Mouse (Mus musculus): Measurements from ENCODE around the gene Nr4a1. TPM values are rescaled to one million over a fixed set of nuclear protein-coding genes. Genes with fewer than 3 reads are reported as not detected.

Nr4a1 gene
- polyA plus RNA-seq, 1 experiment from 2014 or later, result 9.5 TPM

- Histone ChIP-seq H3K27ac (no peak overlapping the region), H3K9me3 (no peaks in the 10 kb centered on the region), H3K27me3 (no peaks in the 10 kb centered on the region), H3K9ac (no peak overlapping the region), H3K4me1 (peaks cover 9% of the 10 kb centered on the region; the same call in 1 of the 2 replicates), H3K4me2 (no peak overlapping the region), H3K36me3 (no peaks in the 10 kb centered on the region), H3K4me3 (no peak overlapping the region)
- WGBS, result 96% methylated on average over 4 of the region's 4 CpGs
- no peak for ATAC-seq (ENCODE audit: insufficient number of reproducible peaks, insufficient read depth, low FRiP score, low TSS enrichment, low read depth)
Measured at GRCm38 (mm10) chr15:101306459-101306858, 52.4 kb downstream of the Nr4a1 start.

DNA sequence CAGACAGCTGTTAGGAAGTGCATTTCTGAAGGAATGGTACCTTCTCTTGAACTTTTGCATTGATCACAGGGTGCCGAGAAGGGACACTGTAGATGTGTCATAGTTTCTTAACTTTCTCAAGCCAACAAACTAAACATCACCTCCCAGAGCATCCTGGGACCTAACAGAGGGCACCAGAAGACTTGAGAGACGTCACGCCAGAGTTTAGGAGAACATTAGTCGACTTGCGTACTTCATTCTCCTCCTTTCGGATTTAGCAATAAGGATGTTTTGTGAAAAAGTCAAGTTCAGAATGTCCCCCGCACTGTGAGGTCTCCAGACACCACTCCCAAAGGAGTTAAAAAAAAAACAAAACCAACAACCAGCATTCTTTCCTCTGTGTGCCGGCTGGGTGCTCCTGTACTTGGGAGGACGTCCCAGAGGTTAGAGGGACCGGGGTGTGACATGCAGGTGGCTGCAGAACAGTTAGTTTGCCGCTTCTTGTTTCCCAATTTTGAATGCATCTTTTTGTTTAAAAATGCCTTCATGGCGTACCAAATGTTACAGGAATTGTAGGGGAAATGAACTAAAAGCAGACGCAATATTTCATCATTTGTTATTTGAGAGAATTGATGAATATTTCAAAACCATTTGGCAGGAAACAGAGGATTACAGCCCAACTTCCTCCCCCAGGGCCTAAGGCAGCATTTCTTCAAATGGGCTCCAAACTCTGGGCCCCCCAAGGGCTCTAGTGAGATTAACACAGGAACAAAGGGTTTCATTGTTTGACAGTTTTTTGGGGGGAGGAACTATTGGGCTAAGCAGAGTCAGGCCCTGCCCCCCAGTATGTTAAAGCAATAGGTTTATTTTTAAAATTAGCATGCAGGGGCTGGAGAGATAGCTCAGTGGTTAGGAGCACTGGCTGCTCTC, 54.6 kb downstream of the Nr4a1 start:
- H3K27me3 ChIP-seq, result no peaks in the 10 kb centered on the region
- no peak for ATAC-seq (ENCODE audit: insufficient number of reproducible peaks, insufficient read depth, low FRiP score, low TSS enrichment, low read depth)
- H3K9ac ChIP-seq, result no peak overlapping the region
- H3K9me3 ChIP-seq, result no peaks in the 10 kb centered on the region
- 41% methylated on average over 13 of the region's 13 CpGs for WGBS
- peaks cover 9% of the 10 kb centered on the region; the same call in 1 of the 2 replicates for H3K4me1 ChIP-seq
- no peak overlapping the region for H3K4me2 ChIP-seq
- H3K4me3 ChIP-seq, result no peak overlapping the region
- 0 out of 2 replicates have a peak overlapping the region, but pooled peaks have one; percentile 22 for H3K27ac ChIP-seq
- H3K36me3 ChIP-seq, result no peaks in the 10 kb centered on the region

DNA sequence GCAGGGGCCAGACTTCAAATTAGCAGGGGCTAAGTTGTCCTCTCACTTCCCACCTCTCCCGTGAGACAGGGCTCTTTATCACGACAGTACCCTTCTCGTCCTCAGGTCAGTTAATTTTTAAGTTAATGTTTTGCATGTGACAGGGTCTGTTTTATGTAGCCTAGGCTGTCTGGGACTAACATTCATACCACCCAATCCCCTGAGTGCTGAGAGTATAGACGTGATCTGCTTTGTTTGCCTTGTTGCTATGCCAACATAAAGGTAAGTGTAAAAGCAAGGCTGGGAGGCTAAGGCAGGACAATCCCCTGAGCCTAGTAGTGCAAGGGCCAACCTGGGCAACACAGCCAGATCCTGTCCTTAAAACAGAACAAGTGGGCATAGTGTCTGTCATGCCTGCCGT, 55.4 kb downstream of the Nr4a1 start:
- Histone ChIP-seq H3K27me3 (no peaks in the 10 kb centered on the region), H3K4me2 (no peak overlapping the region), H3K27ac (no peak overlapping the region), H3K36me3 (no peaks in the 10 kb centered on the region), H3K4me1 (peaks cover 9% of the 10 kb centered on the region; the same call in 1 of the 2 replicates), H3K9me3 (no peaks in the 10 kb centered on the region), H3K9ac (0 out of 2 replicates have a peak overlapping the region, but pooled peaks have one; percentile 21), H3K4me3 (no peak overlapping the region)
- no peak for ATAC-seq (ENCODE audit: insufficient number of reproducible peaks, insufficient read depth, low FRiP score, low TSS enrichment, low read depth)
- 32% methylated on average over 5 of the region's 5 CpGs for WGBS

GRCm38 (mm10) chr15:101311087-101311770, 57.2 kb downstream of the Nr4a1 start:
- Histone ChIP-seq H3K4me3 (no peak overlapping the region), H3K9ac (no peak overlapping the region; the same call in 1 of the 2 replicates), H3K4me1 (peaks cover 18% of the 10 kb centered on the region; the same call in 1 of the 2 replicates), H3K4me2 (no peak overlapping the region), H3K9me3 (no peaks in the 10 kb centered on the region), H3K27ac (no peak overlapping the region), H3K36me3 (no peaks in the 10 kb centered on the region), H3K27me3 (no peaks in the 10 kb centered on the region)
- no peak for ATAC-seq (ENCODE audit: insufficient number of reproducible peaks, insufficient read depth, low FRiP score, low TSS enrichment, low read depth)
- 48% methylated on average over 14 of the region's 15 CpGs for WGBS

DNA sequence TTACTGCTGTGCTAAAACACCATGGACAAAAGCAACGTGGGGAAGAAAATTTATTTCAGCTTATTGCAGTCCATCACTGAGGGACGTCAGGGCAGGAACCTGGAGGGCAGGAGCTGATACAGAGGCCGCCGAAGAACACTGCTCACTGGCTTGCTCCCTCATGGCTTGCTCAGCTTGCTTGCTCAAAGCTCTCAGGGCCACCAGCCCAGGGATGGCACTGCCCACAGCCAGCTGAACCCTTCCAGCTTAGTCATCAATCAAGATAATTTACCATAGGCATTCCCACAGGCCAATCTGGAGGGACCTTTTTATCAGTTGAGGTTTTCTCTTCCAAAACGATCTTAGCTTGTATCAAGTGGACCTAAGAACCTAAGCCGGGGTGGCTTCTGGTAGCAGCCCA, 57.9 kb downstream of the Nr4a1 start:
- Histone ChIP-seq H3K4me2 (no peak overlapping the region), H3K27ac (no peak overlapping the region), H3K9me3 (no peaks in the 10 kb centered on the region), H3K4me1 (peaks cover 22% of the 10 kb centered on the region; the same call in 1 of the 2 replicates), H3K27me3 (no peaks in the 10 kb centered on the region), H3K4me3 (no peak overlapping the region), H3K36me3 (no peaks in the 10 kb centered on the region), H3K9ac (no peak overlapping the region)
- 85% methylated on average over 6 of the region's 6 CpGs for WGBS
- ATAC-seq (ENCODE audit: insufficient number of reproducible peaks, insufficient read depth, low FRiP score, low TSS enrichment, low read depth), result no peak

DNA sequence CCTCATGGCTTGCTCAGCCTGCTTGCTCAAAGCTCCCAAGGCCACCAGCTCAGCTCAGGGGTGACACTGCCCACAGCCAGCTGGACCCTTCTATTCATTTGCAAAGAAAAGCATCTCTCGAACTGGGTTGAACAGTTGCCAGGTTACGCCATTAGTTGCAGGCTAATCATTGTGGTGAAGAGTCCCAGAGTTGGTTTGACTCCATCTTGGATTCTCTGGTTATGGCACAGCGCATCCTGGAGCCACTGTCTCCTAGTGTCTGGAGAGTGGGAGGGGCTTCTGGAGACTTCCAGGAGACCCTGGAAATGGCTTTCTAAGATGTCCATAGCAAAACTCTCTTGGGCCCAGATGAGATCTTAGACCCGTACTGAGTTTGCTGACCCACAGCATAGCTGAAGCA, 61.3 kb downstream of the Nr4a1 start:
- 92% methylated on average over 4 of the region's 4 CpGs for WGBS
- no peak overlapping the region for H3K27ac ChIP-seq
- H3K4me1 ChIP-seq, result peaks cover 20% of the 10 kb centered on the region; the same call in 1 of the 2 replicates
- H3K36me3 ChIP-seq, result no peaks in the 10 kb centered on the region
- no peak for ATAC-seq (ENCODE audit: insufficient number of reproducible peaks, insufficient read depth, low FRiP score, low TSS enrichment, low read depth)
- no peaks in the 10 kb centered on the region for H3K27me3 ChIP-seq
- peak overlapping the region; percentile 63 for H3K4me2 ChIP-seq
- 0 out of 2 replicates have a peak overlapping the region, but pooled peaks have one; percentile 37 for H3K4me3 ChIP-seq
- H3K9me3 ChIP-seq, result no peaks in the 10 kb centered on the region
- no peak overlapping the region for H3K9ac ChIP-seq

GRCm38 (mm10) chr15:101315832-101316231, 61.8 kb downstream of the Nr4a1 start:
- H3K36me3 ChIP-seq, result no peaks in the 10 kb centered on the region
- H3K4me2 ChIP-seq, result peak overlapping the region; percentile 63
- peak; percentile 73 for ATAC-seq (ENCODE audit: insufficient number of reproducible peaks, insufficient read depth, low FRiP score, low TSS enrichment, low read depth)
- H3K27ac ChIP-seq, result no peak overlapping the region
- peak overlapping the region; percentile 37 for H3K4me3 ChIP-seq
- H3K4me1 ChIP-seq, result peaks cover 20% of the 10 kb centered on the region; the same call in 1 of the 2 replicates
- H3K9me3 ChIP-seq, result no peaks in the 10 kb centered on the region
- WGBS, result under 1% methylated on average over 11 of the region's 11 CpGs
- H3K27me3 ChIP-seq, result no peaks in the 10 kb centered on the region
- no peak overlapping the region; the same call in 1 of the 2 replicates for H3K9ac ChIP-seq

GRCm38 (mm10) chr15:101316279-101316912, 62.3 kb downstream of the Nr4a1 start:
- Histone ChIP-seq H3K9ac (no peak overlapping the region; the same call in 1 of the 2 replicates), H3K4me3 (peak overlapping the region; percentile 37), H3K4me2 (peak overlapping the region; percentile 63), H3K9me3 (no peaks in the 10 kb centered on the region), H3K4me1 (peaks cover 20% of the 10 kb centered on the region; the same call in 1 of the 2 replicates), H3K27me3 (no peaks in the 10 kb centered on the region), H3K27ac (no peak overlapping the region), H3K36me3 (no peaks in the 10 kb centered on the region)
- ATAC-seq (ENCODE audit: insufficient number of reproducible peaks, insufficient read depth, low FRiP score, low TSS enrichment, low read depth), result no peak
- WGBS, result 59% methylated on average over 13 of the region's 13 CpGs

- H3K9ac ChIP-seq, result no peak overlapping the region
- no peak overlapping the region for H3K4me2 ChIP-seq
- no peak overlapping the region for H3K27ac ChIP-seq
- H3K27me3 ChIP-seq, result no peaks in the 10 kb centered on the region
- H3K4me3 ChIP-seq, result no peak overlapping the region
- 78% methylated on average over 18 of the region's 18 CpGs for WGBS
- no peaks in the 10 kb centered on the region for H3K9me3 ChIP-seq
- H3K36me3 ChIP-seq, result no peaks in the 10 kb centered on the region
- ATAC-seq (ENCODE audit: insufficient number of reproducible peaks, insufficient read depth, low FRiP score, low TSS enrichment, low read depth), result no peak
- peaks cover 20% of the 10 kb centered on the region; the same call in 1 of the 2 replicates for H3K4me1 ChIP-seq
Measured at GRCm38 (mm10) chr15:101316913-101317813, 63.1 kb downstream of the Nr4a1 start.

DNA sequence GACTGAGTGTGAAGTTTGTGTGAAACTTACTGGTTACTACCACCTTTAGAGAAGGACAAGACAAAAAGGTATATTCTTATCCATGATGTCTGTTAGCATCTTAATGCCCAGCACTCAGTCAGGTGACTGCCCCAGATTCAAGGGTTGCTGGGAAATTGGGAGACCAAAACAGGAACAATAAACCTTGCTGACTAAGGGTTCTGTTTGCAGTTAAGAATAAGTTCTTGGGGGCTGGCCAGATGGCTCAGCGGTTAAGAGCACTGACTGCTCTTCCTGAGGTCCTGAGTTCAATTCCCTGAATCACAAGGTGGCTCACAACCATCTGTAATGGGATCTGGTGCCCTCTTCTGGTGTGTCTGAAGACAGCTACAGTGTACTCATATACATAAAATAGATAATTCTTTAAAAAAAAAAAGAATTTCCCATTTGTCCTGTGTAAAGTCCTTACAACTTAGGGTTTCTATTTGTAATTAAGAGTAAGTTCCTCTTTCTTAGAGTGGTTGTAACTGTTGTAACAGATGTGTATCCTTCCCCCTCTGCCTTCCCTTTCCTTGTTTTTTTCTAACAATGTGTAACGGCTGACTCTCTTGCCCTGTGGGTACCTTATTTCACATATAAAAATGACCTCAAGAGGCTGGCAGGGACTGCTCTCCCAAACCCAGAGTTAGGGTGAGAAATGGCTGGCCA, 63.9 kb downstream of the Nr4a1 start:
- H3K9me3 ChIP-seq, result no peaks in the 10 kb centered on the region
- H3K4me3 ChIP-seq, result no peak overlapping the region
- H3K27ac ChIP-seq, result no peak overlapping the region
- ATAC-seq (ENCODE audit: insufficient number of reproducible peaks, insufficient read depth, low FRiP score, low TSS enrichment, low read depth), result no peak
- H3K4me2 ChIP-seq, result no peak overlapping the region
- H3K36me3 ChIP-seq, result no peaks in the 10 kb centered on the region
- WGBS, result 73% methylated on average over 2 of the region's 2 CpGs
- no peaks in the 10 kb centered on the region for H3K27me3 ChIP-seq
- H3K9ac ChIP-seq, result no peak overlapping the region
- H3K4me1 ChIP-seq, result peaks cover 20% of the 10 kb centered on the region; the same call in 1 of the 2 replicates

Measured in embryonic facial prominence, embryonic 13.5 days (tissue).